Mouse (Mus musculus): ENCODE results near the gene Psmd10. TPM values are rescaled to one million over a fixed set of nuclear protein-coding genes. Genes with fewer than 3 reads are reported as not detected.

Psmd10 gene
- polyA plus RNA-seq (2012; fragmentation: generic; extraction: Trizol): 27.0 TPM

GRCm38 (mm10) chrX:140956272-140956940 lies at the start of gene Psmd10, which contains the start of gene Atg4a:
Psmd10 (minus strand) TSS chrX:140956728.
Atg4a (plus strand) TSS chrX:140956907.
- Histone ChIP-seq H3K36me3 (ENCODE audit: control insufficient read depth, insufficient read depth) (peaks cover 4% of the 10 kb centered on the region), H3ac (ENCODE audit: control insufficient read depth, insufficient read length) (no peak within 1 kb of the TSS), H3K4me3 (peak within 1 kb of the TSS; percentile 48), H3K79me2 (ENCODE audit: control insufficient read depth, insufficient read depth) (peaks cover 7% of the 10 kb centered on the region), H3K4me2 (ENCODE audit: low read depth) (peak within 1 kb of the TSS; percentile 71), H3K27me3 (ENCODE audit: control insufficient read depth, insufficient read depth, insufficient read length) (no peaks in the 10 kb centered on the region)
- TF ChIP-seq MYOD1 (IDR thresholded peaks at IDR 0.05; ENCODE audit: control insufficient read depth in 1 of 3, insufficient read length in 2 of 3, low read depth in 2 of 3): peak in 1 of 3 experiments; percentile 8
- TF ChIP-seq MYOG (IDR thresholded peaks at IDR 0.05; ENCODE audit: control insufficient read depth in 1 of 3, insufficient read depth in 1 of 3, insufficient read length in 2 of 3, low read depth in 2 of 3): no peak
- TF ChIP-seq REST (IDR thresholded peaks at IDR 0.05; ENCODE audit: insufficient read depth, insufficient read length): no peak
- TF ChIP-seq CEBPB (IDR thresholded peaks at IDR 0.05; ENCODE audit: insufficient read depth, poor library complexity, severe bottlenecking): no peak
- no peak for TF ChIP-seq TCF12 (IDR thresholded peaks at IDR 0.05; ENCODE audit: insufficient read depth, poor library complexity, severe bottlenecking)
- TF ChIP-seq SRF (IDR thresholded peaks at IDR 0.05; ENCODE audit: control insufficient read depth, insufficient read length, low read depth): no peak

DNA sequence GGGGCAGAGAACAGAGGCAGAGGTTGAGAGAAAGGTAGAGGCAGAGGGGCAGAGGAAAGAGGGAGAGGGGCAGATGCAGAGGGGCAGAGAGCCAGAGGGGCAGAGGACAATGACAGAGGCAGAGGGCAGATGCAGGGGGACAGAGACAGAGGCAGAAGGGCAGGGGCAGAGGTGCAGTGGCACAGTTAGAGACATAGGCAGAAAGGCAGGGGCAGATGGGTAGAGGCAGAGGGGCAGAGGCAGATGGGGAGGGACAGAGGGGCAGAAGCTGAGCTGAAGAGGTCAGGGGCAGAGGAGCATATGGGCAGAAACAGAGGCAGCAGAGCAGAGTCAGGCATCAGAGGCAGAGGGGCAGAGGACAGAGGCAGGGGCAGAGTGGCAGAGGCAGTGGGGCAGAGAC lies 42.4 kb upstream of the Psmd10 start:
- Histone ChIP-seq H3K4me3 (no peak overlapping the region), H3K4me2 (ENCODE audit: low read depth) (no peak overlapping the region), H3K36me3 (ENCODE audit: control insufficient read depth, insufficient read depth) (no peaks in the 10 kb centered on the region), H3K27me3 (ENCODE audit: control insufficient read depth, insufficient read depth, insufficient read length) (no peaks in the 10 kb centered on the region), H3ac (ENCODE audit: control insufficient read depth, insufficient read length) (no peak overlapping the region), H3K79me2 (ENCODE audit: control insufficient read depth, insufficient read depth) (no peaks in the 10 kb centered on the region)
- TF ChIP-seq TCF3 (IDR thresholded peaks at IDR 0.05; ENCODE audit: insufficient read length, low read depth): no peak
- TF ChIP-seq MYOD1 (IDR thresholded peaks at IDR 0.05; ENCODE audit: control insufficient read depth in 1 of 3, insufficient read length in 2 of 3, low read depth in 2 of 3): no peak
- no peak for TF ChIP-seq POLR2AphosphoS2 (IDR thresholded peaks at IDR 0.05; ENCODE audit: insufficient read length, low read depth)
- TF ChIP-seq SRF (IDR thresholded peaks at IDR 0.05; ENCODE audit: control insufficient read depth, insufficient read length, low read depth): no peak
- no peak for TF ChIP-seq REST (IDR thresholded peaks at IDR 0.05; ENCODE audit: insufficient read depth, insufficient read length)
- no peak for TF ChIP-seq TCF12 (IDR thresholded peaks at IDR 0.05; ENCODE audit: insufficient read depth, poor library complexity, severe bottlenecking)
- no peak for TF ChIP-seq CEBPB (IDR thresholded peaks at IDR 0.05; ENCODE audit: insufficient read depth, poor library complexity, severe bottlenecking)
- no peak for TF ChIP-seq MYOG (IDR thresholded peaks at IDR 0.05; ENCODE audit: control insufficient read depth in 1 of 3, insufficient read depth in 1 of 3, insufficient read length in 2 of 3, low read depth in 2 of 3)
- no peak for TF ChIP-seq POLR2A (IDR thresholded peaks at IDR 0.05; ENCODE audit: insufficient read length, low read depth)
- no peak for TF ChIP-seq MAX (IDR thresholded peaks at IDR 0.05; ENCODE audit: low read depth)
- TF ChIP-seq USF1 (IDR thresholded peaks at IDR 0.05; ENCODE audit: low read depth): no peak

- H3K27me3 ChIP-seq (ENCODE audit: control insufficient read depth, insufficient read depth, insufficient read length): no peaks in the 10 kb centered on the region
- TF ChIP-seq MYOG (IDR thresholded peaks at IDR 0.05; ENCODE audit: control insufficient read depth in 1 of 3, insufficient read depth in 1 of 3, insufficient read length in 2 of 3, low read depth in 2 of 3) (no peak), REST (IDR thresholded peaks at IDR 0.05; ENCODE audit: insufficient read depth, insufficient read length) (no peak), USF1 (IDR thresholded peaks at IDR 0.05; ENCODE audit: low read depth) (no peak), CEBPB (IDR thresholded peaks at IDR 0.05; ENCODE audit: insufficient read depth, poor library complexity, severe bottlenecking) (no peak), SRF (IDR thresholded peaks at IDR 0.05; ENCODE audit: control insufficient read depth, insufficient read length, low read depth) (no peak), E2F4 (IDR thresholded peaks at IDR 0.05; ENCODE audit: insufficient read depth) (no peak), TCF12 (IDR thresholded peaks at IDR 0.05; ENCODE audit: insufficient read depth, poor library complexity, severe bottlenecking) (no peak)
- no peak overlapping the region for H3K4me3 ChIP-seq
- H3ac ChIP-seq (ENCODE audit: control insufficient read depth, insufficient read length): no peak overlapping the region
- H3K36me3 ChIP-seq (ENCODE audit: control insufficient read depth, insufficient read depth): no peaks in the 10 kb centered on the region
- no peaks in the 10 kb centered on the region for H3K79me2 ChIP-seq (ENCODE audit: control insufficient read depth, insufficient read depth)
- no peak overlapping the region for H3K4me2 ChIP-seq (ENCODE audit: low read depth)
These were observed 41.5 kb upstream of the Psmd10 start for GRCm38 (mm10) chrX:140997912-140998545.

DNA sequence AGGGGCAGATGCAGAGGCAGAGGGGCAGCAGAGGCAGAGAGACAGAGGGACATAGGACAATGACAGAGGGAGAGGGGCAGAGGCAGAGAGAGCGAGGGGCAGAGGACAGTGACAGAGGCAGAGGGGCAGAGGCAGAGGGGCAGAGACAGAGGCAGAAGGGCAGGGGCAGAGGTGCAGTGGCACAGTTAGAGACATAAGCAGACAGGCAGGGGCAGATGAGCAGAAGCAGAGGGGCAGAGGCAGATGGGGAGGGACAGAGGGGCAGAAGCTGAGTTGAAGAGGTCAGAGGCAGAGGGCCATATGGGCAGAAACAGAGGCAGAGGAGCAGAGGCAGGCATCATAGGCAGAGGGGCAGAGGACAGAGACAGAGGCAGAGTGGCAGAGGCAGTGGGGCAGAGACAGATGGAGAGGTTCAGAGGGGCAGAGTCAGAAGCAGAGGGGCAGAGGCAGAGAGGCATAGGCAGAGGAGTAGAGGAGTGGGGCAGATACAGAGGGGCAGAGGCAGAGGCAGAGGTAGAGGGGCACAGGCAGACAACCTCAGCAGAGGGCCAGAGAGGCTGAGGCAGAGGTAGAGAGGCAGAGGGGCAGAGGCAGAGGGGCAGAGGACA lies 40.5 kb upstream of the Psmd10 start:
- Histone ChIP-seq H3ac (ENCODE audit: control insufficient read depth, insufficient read length) (no peak overlapping the region), H3K4me2 (ENCODE audit: low read depth) (no peak overlapping the region), H3K79me2 (ENCODE audit: control insufficient read depth, insufficient read depth) (no peaks in the 10 kb centered on the region), H3K36me3 (ENCODE audit: control insufficient read depth, insufficient read depth) (no peaks in the 10 kb centered on the region), H3K27me3 (ENCODE audit: control insufficient read depth, insufficient read depth, insufficient read length) (no peaks in the 10 kb centered on the region), H3K4me3 (no peak overlapping the region)
- TF ChIP-seq POLR2A (IDR thresholded peaks at IDR 0.05; ENCODE audit: insufficient read length, low read depth): no peak
- TF ChIP-seq SRF (IDR thresholded peaks at IDR 0.05; ENCODE audit: control insufficient read depth, insufficient read length, low read depth): no peak
- no peak for TF ChIP-seq POLR2AphosphoS2 (IDR thresholded peaks at IDR 0.05; ENCODE audit: insufficient read length, low read depth)
- TF ChIP-seq MYOD1 (IDR thresholded peaks at IDR 0.05; ENCODE audit: control insufficient read depth in 1 of 3, insufficient read length in 2 of 3, low read depth in 2 of 3): no peak
- TF ChIP-seq REST (IDR thresholded peaks at IDR 0.05; ENCODE audit: insufficient read depth, insufficient read length): no peak
- no peak for TF ChIP-seq TCF12 (IDR thresholded peaks at IDR 0.05; ENCODE audit: insufficient read depth, poor library complexity, severe bottlenecking)
- no peak for TF ChIP-seq USF1 (IDR thresholded peaks at IDR 0.05; ENCODE audit: low read depth)
- TF ChIP-seq MYOG (IDR thresholded peaks at IDR 0.05; ENCODE audit: control insufficient read depth in 1 of 3, insufficient read depth in 1 of 3, insufficient read length in 2 of 3, low read depth in 2 of 3): no peak
- TF ChIP-seq MAX (IDR thresholded peaks at IDR 0.05; ENCODE audit: low read depth): no peak
- no peak for TF ChIP-seq TCF3 (IDR thresholded peaks at IDR 0.05; ENCODE audit: insufficient read length, low read depth)
- no peak for TF ChIP-seq CEBPB (IDR thresholded peaks at IDR 0.05; ENCODE audit: insufficient read depth, poor library complexity, severe bottlenecking)
- TF ChIP-seq E2F4 (IDR thresholded peaks at IDR 0.05; ENCODE audit: insufficient read depth): no peak

All from myocyte (in vitro differentiated cells).